Mouse (Mus musculus): ENCODE results near the gene Nde1. TPM values are rescaled to one million over a fixed set of nuclear protein-coding genes. Genes with fewer than 3 reads are reported as not detected.

Gene Nde1
- total RNA-seq (2012; rRNA removed), result 61.3 and 69.1 TPM in 2 replicates

DNA sequence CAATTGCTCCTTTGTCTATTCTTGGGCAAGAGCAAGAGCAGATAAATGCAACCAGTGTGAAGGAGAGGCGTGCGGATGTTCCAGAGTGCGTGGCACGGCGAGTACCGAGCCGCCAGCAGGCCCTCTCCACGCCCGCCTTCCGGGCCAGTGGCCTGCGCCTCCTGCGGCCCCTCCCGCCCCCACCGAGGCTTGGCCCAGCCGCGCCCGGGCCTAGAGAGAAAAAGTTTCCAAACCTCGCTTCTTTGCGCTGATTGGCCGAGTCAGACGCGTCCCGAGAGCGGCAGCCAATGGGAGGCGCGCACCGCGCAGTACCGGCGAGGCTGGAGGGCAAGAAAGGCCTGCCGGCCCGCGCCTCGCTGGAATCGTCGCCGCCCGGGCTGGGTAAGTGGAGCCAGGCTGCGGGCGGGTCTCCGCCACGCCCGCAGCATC, at the start of gene Nde1, which contains the start of gene Marf1:
Gene Nde1 (plus strand): TSS at position 288 of the 429 bp plus-strand sequence.
Gene Marf1 (minus strand): TSS at position 364 of the 429 bp plus-strand sequence.
- DNase-seq (ENCODE audit: low read depth, low spot score), result peak; percentile 80
- Histone ChIP-seq H3K4me1 (ENCODE audit: control insufficient read depth in 2 of 2, insufficient read depth in 2 of 2, low read length in 2 of 2, poor library complexity in 1 of 2) (peaks cover 8 to 12% of the 10 kb centered on the region in 2 experiments; a peak in 3 of 4 replicates), H3K4me3 (ENCODE audit: insufficient read depth in 1 of 2, low read depth in 1 of 2, low read length in 2 of 2, poor library complexity in 1 of 2, severe bottlenecking in 1 of 2) (peak within 1 kb of the TSS; percentile 79 to 96), H3K36me3 (ENCODE audit: control insufficient read depth, insufficient read depth, low read length, poor library complexity, severe bottlenecking) (peaks cover 2% of the 10 kb centered on the region; the same call in 1 of the 2 replicates), H3K27ac (ENCODE audit: insufficient read depth, low read depth, low read length, poor library complexity, severe bottlenecking) (peak within 1 kb of the TSS; percentile 71), H3K9ac (ENCODE audit: insufficient read depth, low read depth, low read length, poor library complexity, severe bottlenecking) (peak within 1 kb of the TSS; percentile 88), H3K9me3 (ENCODE audit: control insufficient read depth, insufficient read depth, low read depth, low read length) (no peaks in the 10 kb centered on the region)
- in situ Hi-C loops (cut with MboI; ENCODE audit: low sequenced_read_pairs in 2 of 2, unreplicated experiment in 2 of 2), result no loop called here
- TF ChIP-seq HCFC1 (IDR thresholded peaks at IDR 0.05; ENCODE audit: borderline replicate concordance, insufficient read depth, low read length), result no peak
- TF ChIP-seq CHD2 (IDR thresholded peaks at IDR 0.05; ENCODE audit: low read depth, low read length), result no peak
- no peak for TF ChIP-seq ZNF384 (IDR thresholded peaks at IDR 0.05; ENCODE audit: low read depth, low read length)
- no peak for TF ChIP-seq MAFK (IDR thresholded peaks at IDR 0.05; ENCODE audit: insufficient read depth, low read depth, low read length)
- no peak for TF ChIP-seq ZC3H11A (IDR thresholded peaks at IDR 0.05; ENCODE audit: borderline replicate concordance, low read depth, low read length)

DNA sequence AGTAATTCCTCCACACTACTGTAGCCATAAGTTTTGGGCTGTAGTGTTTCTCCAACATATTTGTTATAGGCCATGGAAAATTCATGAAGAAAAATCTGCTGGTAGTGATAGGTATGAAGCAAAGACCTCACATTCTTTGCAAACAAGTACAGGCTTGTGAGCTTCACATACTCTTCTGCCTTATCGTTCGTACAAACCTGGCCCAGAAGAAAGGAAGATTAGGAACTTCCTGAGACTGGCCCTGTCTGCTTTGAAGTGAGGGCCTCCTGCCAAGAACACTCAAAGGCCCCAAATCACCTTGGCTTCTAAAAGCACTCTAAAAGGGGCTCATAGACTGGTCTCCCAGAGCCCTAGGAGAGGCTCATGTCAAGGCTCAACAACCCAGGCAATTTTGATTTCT, 45.8 kb upstream of the Nde1 start:
- peaks cover 33% of the 10 kb centered on the region for H3K36me3 ChIP-seq (ENCODE audit: control insufficient read depth, insufficient read depth, low read length, poor library complexity, severe bottlenecking)
- in situ Hi-C loops (cut with MboI; ENCODE audit: low sequenced_read_pairs in 2 of 2, unreplicated experiment in 2 of 2), result no loop called here
- no peaks in the 10 kb centered on the region for H3K9me3 ChIP-seq (ENCODE audit: control insufficient read depth, insufficient read depth, low read depth, low read length)
- no peak for DNase-seq (ENCODE audit: low read depth, low spot score)
- no peak overlapping the region for H3K9ac ChIP-seq (ENCODE audit: insufficient read depth, low read depth, low read length, poor library complexity, severe bottlenecking)
- TF ChIP-seq HCFC1 (IDR thresholded peaks at IDR 0.05; ENCODE audit: borderline replicate concordance, insufficient read depth, low read length) (no peak), ZNF384 (IDR thresholded peaks at IDR 0.05; ENCODE audit: low read depth, low read length) (no peak), CHD2 (IDR thresholded peaks at IDR 0.05; ENCODE audit: low read depth, low read length) (no peak)
- H3K27ac ChIP-seq (ENCODE audit: insufficient read depth, low read depth, low read length, poor library complexity, severe bottlenecking), result no peak overlapping the region
- H3K4me1 ChIP-seq (ENCODE audit: control insufficient read depth in 2 of 2, insufficient read depth in 2 of 2, low read length in 2 of 2, poor library complexity in 1 of 2), result no peaks in the 10 kb centered on the region; a peak in 1 of 4 replicates
- H3K4me3 ChIP-seq (ENCODE audit: insufficient read depth in 1 of 2, low read depth in 1 of 2, low read length in 2 of 2, poor library complexity in 1 of 2, severe bottlenecking in 1 of 2), result no peak overlapping the region

DNA sequence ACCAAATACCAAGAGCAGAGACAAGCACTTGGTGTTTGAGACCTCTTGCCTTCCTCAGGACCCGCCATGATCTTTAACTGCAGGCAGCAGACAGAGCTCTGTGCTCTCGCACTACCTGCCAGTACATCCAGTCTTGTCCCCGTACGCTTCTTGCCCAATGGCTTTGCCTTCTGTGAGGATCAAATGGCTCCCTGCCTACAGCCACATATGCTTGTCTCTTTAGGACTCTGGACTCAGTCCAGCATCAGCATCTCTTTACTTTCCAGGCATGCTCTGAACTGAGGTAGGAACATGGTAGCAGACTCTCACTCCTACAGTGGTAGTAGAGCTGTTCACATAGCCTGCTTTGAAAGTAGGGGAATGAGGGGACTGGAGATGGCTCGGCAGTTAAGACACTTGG, 42.1 kb upstream of the Nde1 start:
- no peak overlapping the region for H3K4me3 ChIP-seq (ENCODE audit: insufficient read depth in 1 of 2, low read depth in 1 of 2, low read length in 2 of 2, poor library complexity in 1 of 2, severe bottlenecking in 1 of 2)
- no peaks in the 10 kb centered on the region for H3K9me3 ChIP-seq (ENCODE audit: control insufficient read depth, insufficient read depth, low read depth, low read length)
- no peak overlapping the region for H3K9ac ChIP-seq (ENCODE audit: insufficient read depth, low read depth, low read length, poor library complexity, severe bottlenecking)
- H3K4me1 ChIP-seq (ENCODE audit: control insufficient read depth in 2 of 2, insufficient read depth in 2 of 2, low read length in 2 of 2, poor library complexity in 1 of 2), result peaks cover 6 to 9% of the 10 kb centered on the region in 2 experiments; a peak in 2 of 4 replicates
- in situ Hi-C loops (cut with MboI; ENCODE audit: low sequenced_read_pairs in 2 of 2, unreplicated experiment in 2 of 2), result loop anchor here in 1 of 2 experiments (10.0 kb wide), 1 partner anchor 216 kb away; the partner anchor contains the start of genes Mpv17l and Pdxdc1
- peaks cover 17% of the 10 kb centered on the region for H3K36me3 ChIP-seq (ENCODE audit: control insufficient read depth, insufficient read depth, low read length, poor library complexity, severe bottlenecking)
- no peak for TF ChIP-seq MAFK (IDR thresholded peaks at IDR 0.05; ENCODE audit: insufficient read depth, low read depth, low read length)
- TF ChIP-seq ZNF384 (IDR thresholded peaks at IDR 0.05; ENCODE audit: low read depth, low read length), result no peak
- no peak for TF ChIP-seq ZC3H11A (IDR thresholded peaks at IDR 0.05; ENCODE audit: borderline replicate concordance, low read depth, low read length)
- TF ChIP-seq HCFC1 (IDR thresholded peaks at IDR 0.05; ENCODE audit: borderline replicate concordance, insufficient read depth, low read length), result no peak
- no peak for TF ChIP-seq CHD2 (IDR thresholded peaks at IDR 0.05; ENCODE audit: low read depth, low read length)
- no peak for DNase-seq (ENCODE audit: low read depth, low spot score)
- no peak overlapping the region for H3K27ac ChIP-seq (ENCODE audit: insufficient read depth, low read depth, low read length, poor library complexity, severe bottlenecking)

DNA sequence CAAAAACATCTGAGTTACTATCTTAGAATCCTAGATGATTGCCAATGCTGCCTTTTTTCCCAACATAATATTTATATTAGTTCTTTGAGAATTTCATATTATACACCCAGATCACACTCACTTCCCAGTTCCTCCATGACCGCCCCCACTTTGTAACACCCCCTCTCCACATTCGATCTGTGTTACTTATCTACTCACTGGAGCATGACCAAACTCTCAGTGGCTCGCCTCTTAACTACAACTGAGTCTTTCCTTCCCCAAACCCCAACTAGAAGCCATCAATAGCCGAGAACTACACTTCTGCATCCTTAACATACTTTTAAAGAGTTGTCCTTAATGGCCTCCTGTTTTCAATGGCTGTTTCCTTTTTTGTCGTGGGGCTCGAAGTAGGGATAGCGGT, 41.5 kb upstream of the Nde1 start:
- H3K4me1 ChIP-seq (ENCODE audit: control insufficient read depth in 2 of 2, insufficient read depth in 2 of 2, low read length in 2 of 2, poor library complexity in 1 of 2), result peaks cover 6 to 9% of the 10 kb centered on the region in 2 experiments; a peak in 2 of 4 replicates
- DNase-seq (ENCODE audit: low read depth, low spot score), result no peak
- H3K9ac ChIP-seq (ENCODE audit: insufficient read depth, low read depth, low read length, poor library complexity, severe bottlenecking), result no peak overlapping the region
- H3K4me3 ChIP-seq (ENCODE audit: insufficient read depth in 1 of 2, low read depth in 1 of 2, low read length in 2 of 2, poor library complexity in 1 of 2, severe bottlenecking in 1 of 2), result no peak overlapping the region
- H3K36me3 ChIP-seq (ENCODE audit: control insufficient read depth, insufficient read depth, low read length, poor library complexity, severe bottlenecking), result peaks cover 15% of the 10 kb centered on the region
- no peak overlapping the region for H3K27ac ChIP-seq (ENCODE audit: insufficient read depth, low read depth, low read length, poor library complexity, severe bottlenecking)
- TF ChIP-seq HCFC1 (IDR thresholded peaks at IDR 0.05; ENCODE audit: borderline replicate concordance, insufficient read depth, low read length) (no peak), ZNF384 (IDR thresholded peaks at IDR 0.05; ENCODE audit: low read depth, low read length) (no peak), CHD2 (IDR thresholded peaks at IDR 0.05; ENCODE audit: low read depth, low read length) (no peak), ZC3H11A (IDR thresholded peaks at IDR 0.05; ENCODE audit: borderline replicate concordance, low read depth, low read length) (no peak), MAFK (IDR thresholded peaks at IDR 0.05; ENCODE audit: insufficient read depth, low read depth, low read length) (no peak)
- in situ Hi-C loops (cut with MboI; ENCODE audit: low sequenced_read_pairs in 2 of 2, unreplicated experiment in 2 of 2), result loop anchor here in 1 of 2 experiments (10.0 kb wide), 1 partner anchor 217 kb away; the partner anchor contains the start of genes Mpv17l and Pdxdc1
- no peaks in the 10 kb centered on the region for H3K9me3 ChIP-seq (ENCODE audit: control insufficient read depth, insufficient read depth, low read depth, low read length)

Measured in ES-E14 (cell line).